Mouse (Mus musculus): Measurements from ENCODE around the gene Sft2d2.

Gene Sft2d2

GRCm38 (mm10) chr1:165193880-165194661 lies at the start of gene Sft2d2:
TSS of gene Sft2d2 (minus strand) at chr1:165194438.
- peak; percentile 55 for DNase-seq (ENCODE audit: extremely low read depth, low read depth, low spot score)

DNA sequence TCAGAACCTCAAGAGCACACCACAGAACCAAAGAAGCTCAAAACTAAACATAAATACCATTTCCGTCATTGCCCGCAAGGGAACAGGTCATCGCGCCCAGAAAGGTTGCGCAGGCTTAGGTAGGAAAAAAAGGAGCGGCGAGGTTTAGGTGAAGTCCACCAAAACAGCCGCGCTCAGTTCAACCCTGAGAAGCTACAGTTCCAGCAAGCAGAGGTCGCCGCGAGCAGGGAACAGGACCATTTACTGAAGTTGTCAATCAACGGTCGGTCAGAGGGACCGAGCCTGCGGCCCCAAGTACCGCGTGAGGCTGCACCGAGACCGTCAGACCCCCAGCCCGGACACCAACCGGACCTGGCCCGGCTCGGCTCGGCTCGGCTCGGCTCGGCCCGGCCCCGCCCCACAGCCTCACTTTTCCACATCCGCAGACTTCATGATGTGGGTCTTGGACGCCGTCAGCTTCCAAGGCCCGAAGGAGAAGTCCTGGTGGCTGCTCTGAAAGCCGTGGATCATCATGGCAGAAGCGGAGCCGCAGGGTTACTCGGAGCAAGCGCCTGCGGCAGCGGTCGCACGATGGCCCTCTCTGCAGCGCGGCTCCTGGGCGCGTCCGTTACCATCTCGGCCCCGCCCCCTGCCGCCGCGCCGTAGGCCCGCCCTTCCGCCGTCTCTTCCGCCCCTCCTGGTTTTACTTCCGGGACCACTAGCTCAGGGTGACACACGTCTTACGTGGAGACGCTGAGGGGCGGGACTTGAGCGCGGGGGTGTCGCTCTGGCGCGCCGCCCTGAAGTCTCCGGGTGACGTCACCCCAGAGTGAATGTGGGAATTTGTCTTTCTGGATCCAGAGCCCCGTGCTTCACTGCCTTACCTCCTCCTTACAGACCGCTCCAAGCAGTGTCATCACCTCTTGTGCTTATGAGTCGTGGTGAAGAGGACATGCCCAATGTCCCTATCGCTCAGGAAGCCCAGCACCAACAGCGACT lies 42.4 kb upstream of the Sft2d2 start, which contains the start of gene Tiprl:
Tiprl (minus strand) TSS at position 676 of the 978 bp plus-strand sequence.
- DNase-seq (ENCODE audit: extremely low read depth, low read depth, low spot score), result peak; percentile 40

DNA sequence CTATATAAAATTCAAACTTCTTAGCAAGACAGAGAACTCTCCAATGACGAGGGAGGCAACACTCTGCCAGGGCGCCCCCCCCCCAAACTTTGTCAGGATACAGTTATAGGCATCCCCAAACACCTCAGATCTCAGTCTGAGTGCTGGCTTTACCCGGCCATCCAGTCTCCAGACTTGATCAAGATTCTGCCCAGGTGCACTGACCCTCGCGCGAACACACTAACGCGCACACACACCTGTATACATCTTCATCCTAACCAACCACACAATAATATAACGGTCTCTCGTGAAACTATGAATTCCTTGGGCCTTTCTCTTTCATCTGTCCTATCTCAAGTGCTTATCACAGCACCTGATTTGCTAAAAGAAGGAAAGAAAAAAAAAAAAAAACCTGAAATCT lies 41.6 kb upstream of the Sft2d2 start:
- DNase-seq (ENCODE audit: extremely low read depth, low read depth, low spot score), result no peak

GRCm38 (mm10) chr1:165233806-165234205 lies 39.6 kb upstream of the Sft2d2 start:
- no peak for DNase-seq (ENCODE audit: extremely low read depth, low read depth, low spot score)

- DNase-seq (ENCODE audit: extremely low read depth, low read depth, low spot score), result no peak
Measured at GRCm38 (mm10) chr1:165230691-165231090, 36.5 kb upstream of the Sft2d2 start.

DNA sequence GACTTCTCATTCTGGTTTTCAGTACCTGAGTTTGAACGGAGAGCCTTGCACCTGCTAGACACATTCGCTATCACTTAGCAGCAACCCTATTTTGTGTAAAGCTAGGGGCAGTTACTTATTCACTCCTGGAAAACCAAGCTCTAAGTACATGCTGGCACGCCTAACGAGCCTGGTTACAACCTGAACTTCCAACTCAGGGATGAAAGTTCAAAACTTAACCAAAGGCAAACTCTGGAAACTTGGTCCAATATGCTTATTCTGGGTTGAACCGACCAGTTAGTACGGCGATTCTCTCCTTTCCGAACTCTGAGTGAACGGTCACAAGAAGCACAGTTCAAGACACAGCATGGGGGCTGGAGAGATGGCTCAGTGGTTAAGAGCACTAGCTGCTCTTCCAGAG lies 35.3 kb upstream of the Sft2d2 start:
- DNase-seq (ENCODE audit: extremely low read depth, low read depth, low spot score), result no peak

DNA sequence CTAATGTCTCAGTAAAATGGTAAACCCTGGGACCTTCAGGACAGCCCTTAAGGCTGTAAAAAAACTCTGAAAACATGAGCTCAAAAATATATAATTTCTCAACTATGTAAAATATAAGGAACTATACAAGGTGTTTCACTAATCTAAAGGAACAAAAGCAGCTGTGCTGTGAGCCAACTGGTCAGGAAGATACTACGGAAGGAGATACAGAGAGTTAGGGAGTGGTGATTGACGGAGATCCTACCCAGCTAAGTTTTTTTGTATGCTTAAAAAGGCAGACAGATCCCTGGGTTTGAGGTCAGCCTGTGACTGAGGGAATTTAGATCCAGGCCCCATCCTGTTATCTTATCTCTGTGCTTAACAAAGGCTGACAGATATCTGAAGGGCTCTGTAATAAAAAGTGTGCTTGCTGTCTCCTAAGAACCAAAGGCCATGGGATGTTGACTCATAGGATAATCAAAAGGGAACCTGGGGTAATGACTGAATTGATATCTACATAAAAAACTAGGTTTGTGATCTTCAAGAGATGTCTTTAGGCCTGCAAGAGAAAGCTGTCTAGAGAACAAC lies 22.9 kb upstream of the Sft2d2 start:
- DNase-seq (ENCODE audit: extremely low read depth, low read depth, low spot score), result no peak

DNA sequence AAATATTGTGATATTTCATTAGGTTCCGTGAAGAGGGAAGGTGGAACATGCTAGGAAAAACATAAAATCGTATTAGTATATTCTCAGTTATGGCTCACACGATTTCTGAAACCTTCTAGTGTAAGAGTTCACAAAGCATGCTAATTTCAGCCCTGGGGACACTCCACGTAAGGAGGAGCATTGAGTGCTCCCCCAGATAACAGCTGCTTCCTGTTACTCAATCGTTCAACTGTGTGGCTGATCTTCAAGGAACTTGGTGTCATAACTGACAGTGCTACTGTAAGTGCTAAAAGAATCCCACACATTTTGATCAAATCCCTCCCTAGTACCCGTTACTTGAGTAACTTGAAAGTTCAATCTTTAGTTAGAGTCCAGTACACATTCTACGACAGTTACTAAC lies 21.6 kb upstream of the Sft2d2 start:
- no peak for DNase-seq (ENCODE audit: extremely low read depth, low read depth, low spot score)

- no peak for DNase-seq (ENCODE audit: extremely low read depth, low read depth, low spot score)
Measured at GRCm38 (mm10) chr1:165205591-165205990, 11.4 kb upstream of the Sft2d2 start.

DNA sequence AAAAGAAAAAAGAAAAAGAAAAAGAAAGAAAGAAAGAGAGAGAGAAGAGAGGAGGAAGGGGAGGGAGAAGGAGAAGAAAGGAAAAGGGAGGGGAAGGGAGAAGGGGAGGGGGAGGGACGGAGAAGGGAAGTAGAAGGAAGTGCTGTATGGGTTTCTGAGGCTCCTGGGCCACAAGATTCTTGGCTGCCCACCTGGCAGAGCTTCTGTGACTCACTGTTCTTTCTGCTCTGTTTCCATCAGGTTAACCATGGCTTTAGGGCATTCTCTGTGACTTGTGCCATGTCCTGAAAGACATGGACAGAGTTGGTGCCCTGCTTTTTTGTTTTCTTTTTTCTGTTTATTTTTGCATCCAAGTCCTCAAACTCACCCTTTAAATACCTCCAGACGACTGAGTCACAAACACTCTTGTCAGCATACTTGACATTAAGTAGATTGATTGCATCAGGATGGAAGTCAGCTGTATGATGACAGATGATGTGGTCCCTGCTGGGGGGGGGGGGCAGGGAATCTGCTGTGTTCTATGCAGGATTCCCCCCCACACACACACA lies 9.3 kb upstream of the Sft2d2 start:
- no peak for DNase-seq (ENCODE audit: extremely low read depth, low read depth, low spot score)

DNA sequence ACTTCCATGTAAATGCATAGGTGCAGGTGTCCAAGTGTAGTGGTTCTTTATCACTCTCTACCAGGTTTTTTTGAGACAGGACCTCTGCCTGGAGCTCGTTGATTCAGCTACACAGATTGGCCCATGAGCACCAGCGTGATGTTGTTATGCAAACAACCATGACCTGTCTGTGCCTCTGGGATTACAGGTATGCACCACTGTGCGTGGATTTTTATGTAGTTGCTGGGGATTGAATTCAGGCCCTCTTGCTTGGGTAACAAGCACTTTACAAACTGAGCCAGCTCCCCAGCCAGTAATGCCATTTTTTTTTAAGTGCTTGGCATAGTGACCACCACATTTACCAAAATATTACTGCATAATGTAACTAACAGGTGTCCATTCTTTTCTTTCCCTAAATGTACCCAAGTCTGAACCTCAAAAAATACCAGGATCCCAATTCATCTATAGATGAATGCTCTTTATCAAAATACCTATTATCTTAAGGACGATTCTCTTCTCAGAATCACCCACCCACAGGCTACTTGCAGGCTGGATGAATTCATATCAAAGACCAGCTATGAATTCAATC lies 7.3 kb upstream of the Sft2d2 start:
- no peak for DNase-seq (ENCODE audit: extremely low read depth, low read depth, low spot score)

- no peak for DNase-seq (ENCODE audit: extremely low read depth, low read depth, low spot score)
Measured at GRCm38 (mm10) chr1:165200748-165201147, 6.5 kb upstream of the Sft2d2 start.

DNA sequence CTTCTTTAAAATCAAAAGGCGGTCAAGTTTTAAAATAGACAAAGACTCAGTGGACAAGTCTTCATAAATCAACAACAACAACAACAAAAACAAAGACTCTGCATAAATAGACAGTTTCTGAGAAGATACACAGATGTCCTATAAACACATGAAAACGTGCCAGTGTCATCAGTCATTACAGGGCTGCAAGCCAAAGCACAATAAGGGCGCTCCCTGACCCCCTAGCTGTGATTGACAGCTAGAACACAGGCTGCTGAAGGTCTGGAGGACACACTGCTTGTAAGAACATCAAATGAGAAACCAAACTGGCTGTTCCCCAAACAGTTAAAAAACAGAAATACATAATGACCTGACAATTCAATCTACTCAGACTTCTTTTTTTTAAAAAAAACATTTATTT lies 5.4 kb upstream of the Sft2d2 start:
- no peak for DNase-seq (ENCODE audit: extremely low read depth, low read depth, low spot score)

GRCm38 (mm10) chr1:165198951-165199350 lies 4.7 kb upstream of the Sft2d2 start:
- DNase-seq (ENCODE audit: extremely low read depth, low read depth, low spot score), result no peak

DNA sequence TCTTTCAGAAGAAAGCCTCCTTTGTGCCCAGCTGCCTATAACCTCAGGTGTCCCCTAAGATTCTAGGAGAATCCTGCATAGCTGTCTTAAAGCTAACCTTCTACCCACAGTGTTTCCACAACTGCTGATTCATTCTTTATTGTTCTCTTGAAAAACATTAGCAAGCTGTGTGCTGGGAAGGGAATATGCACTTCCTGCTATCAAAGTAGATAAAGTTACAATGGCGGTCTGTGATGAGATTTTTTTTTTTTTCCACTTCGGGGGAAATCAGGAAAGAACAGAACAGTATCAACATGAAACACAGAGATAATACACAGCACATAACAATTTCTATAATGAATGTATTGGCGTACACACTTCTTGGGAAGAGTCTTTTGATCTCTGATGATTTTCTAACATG lies 3.6 kb upstream of the Sft2d2 start:
- no peak for DNase-seq (ENCODE audit: extremely low read depth, low read depth, low spot score)

DNA sequence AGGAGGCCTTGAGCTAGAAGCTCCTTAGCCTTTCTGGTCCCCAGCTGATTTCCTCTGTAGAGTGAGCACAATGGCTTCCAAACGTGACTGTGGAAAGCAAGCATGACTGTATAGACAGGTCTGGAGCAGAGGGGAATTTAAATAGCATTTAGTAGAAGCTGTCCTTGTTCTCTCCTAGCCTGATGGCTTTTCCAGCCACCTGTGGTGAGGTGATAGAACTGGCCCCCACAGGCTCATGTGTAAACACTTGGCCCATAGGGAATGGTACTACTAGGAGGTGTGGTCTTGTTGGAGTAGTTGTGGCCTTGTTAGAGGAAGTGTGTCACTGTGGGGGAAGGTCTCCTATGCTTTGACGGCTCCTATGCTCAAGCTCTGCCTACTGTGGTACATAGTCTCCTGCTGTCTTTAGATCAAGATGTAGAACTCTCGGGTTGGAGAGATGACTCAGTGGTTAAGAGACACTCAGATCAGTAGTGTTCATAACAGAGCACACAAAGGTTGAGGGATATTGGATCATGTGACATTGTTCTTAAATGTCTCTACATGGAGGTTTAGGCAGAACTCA lies 1.2 kb upstream of the Sft2d2 start:
- no peak for DNase-seq (ENCODE audit: extremely low read depth, low read depth, low spot score)

DNA sequence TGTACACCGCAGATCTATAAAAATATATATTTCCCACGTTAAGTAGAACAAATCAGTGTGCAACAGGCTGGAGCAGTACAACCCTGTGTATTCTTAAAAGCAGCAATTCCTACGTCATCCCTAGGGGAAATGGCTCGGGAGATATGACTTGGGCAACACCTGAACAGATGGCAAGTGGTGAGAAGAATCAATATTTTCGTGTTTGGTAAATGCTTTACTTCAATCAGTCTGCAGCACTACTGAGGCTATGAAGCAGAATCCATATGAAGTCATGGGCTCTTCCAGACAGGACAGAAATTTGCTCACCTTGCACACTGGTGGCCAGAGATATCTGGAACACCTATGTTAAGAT lies 400 bp upstream of the Sft2d2 start:
- DNase-seq (ENCODE audit: extremely low read depth, low read depth, low spot score), result no peak

GRCm38 (mm10) chr1:165193426-165193825 lies 812 bp downstream of the Sft2d2 start:
- DNase-seq (ENCODE audit: extremely low read depth, low read depth, low spot score), result no peak

DNA sequence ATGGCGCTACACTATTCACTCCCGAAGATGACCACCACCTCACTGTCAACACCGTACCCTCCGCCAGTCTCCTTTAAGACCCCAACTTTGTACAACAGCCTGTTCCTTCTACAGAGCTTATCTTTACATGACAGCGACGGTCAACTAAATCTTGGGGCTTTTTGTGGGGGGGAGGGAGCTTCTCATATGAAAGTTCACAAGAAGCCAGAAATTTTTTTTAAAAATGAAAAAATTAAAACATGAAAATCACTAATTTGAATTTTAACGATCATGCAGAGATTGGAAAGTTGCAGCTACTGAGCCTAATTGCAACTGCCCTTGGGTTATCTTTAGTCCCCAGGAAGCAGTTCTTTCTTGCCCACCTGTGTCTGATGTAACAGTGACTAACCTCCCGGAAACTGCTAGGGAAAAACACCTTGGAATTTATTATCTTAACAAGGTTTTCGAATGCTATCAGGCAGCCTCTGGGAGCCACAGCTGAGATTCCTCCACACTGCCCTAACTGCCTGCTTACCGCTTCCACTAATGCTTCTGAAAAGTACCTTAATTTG lies 1.4 kb downstream of the Sft2d2 start:
- DNase-seq (ENCODE audit: extremely low read depth, low read depth, low spot score), result no peak

DNA sequence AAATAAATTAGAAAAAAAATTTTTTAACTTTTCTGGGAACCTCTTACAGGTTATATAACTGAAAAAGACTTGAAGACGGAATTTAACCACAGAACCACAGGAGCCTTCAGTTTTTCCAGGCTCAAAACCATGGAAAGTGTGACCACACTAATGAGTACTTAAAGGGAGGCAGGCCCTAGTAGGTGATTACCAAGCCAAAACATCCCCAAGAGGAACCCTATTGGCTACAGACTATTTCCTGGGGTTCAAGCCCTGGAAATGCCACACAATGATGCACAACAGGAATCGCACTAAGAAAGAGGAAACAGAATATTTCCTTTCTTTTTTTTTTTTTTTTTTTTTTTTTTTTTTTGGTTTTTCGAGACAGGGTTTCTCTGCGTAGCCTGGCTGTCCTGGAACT lies 2.1 kb downstream of the Sft2d2 start:
- no peak for DNase-seq (ENCODE audit: extremely low read depth, low read depth, low spot score)

Measured in fat pad, adult 2 months (tissue).